Mouse (Mus musculus) heart, adult 2 months (tissue): ENCODE results near the gene Mrgprb8. TPM values are rescaled to one million over a fixed set of nuclear protein-coding genes. Genes with fewer than 3 reads are reported as not detected.
"Not testable (repeated sequence)": the region's sequence is repeated elsewhere in the genome, so short reads cannot be mapped to it uniquely, and the experiment has no call there.

Source experiments
- DNase-seq, 2 experiments: peaks; one replicate each; pipeline ENCODE4 v3.0.0; 2021
- H3K27ac ChIP-seq: fragments of 200-600 bp; 2 replicates; pipeline ENCODE4 v1.8.1; 2022
- H3K27me3 ChIP-seq: fragments of 200-500 bp; 2 replicates; pipeline ENCODE4 v1.6.1; 2012; ENCODE audit warnings: mild to moderate bottlenecking, low read length, inconsistent platforms, mixed read lengths; ENCODE audit not compliant: control insufficient read depth, insufficient read depth
- H3K36me3 ChIP-seq: fragments of 200-500 bp; 2 replicates; pipeline ENCODE4 v1.6.1; 2012; ENCODE audit warnings: low read length, inconsistent platforms; ENCODE audit not compliant: control insufficient read depth, insufficient read depth
- H3K4me1 ChIP-seq: fragments of 200-500 bp; 2 replicates; pipeline ENCODE4 v1.6.1; 2011; ENCODE audit warnings: low read length; ENCODE audit not compliant: control insufficient read depth, insufficient read depth
- H3K4me3 ChIP-seq: fragments of 200-600 bp; 2 replicates; pipeline ENCODE4 v1.8.1; 2022
- H3K79me2 ChIP-seq: fragments of 200-500 bp; replicated peaks from 2 replicates; pipeline ENCODE4 v1.6.1; 2012; ENCODE audit warnings: mild to moderate bottlenecking, inconsistent platforms, low read length, moderate library complexity, mixed read lengths; ENCODE audit not compliant: control insufficient read depth, insufficient read depth
- H3K9ac ChIP-seq: fragments of 200-500 bp; 2 replicates; pipeline ENCODE4 v1.6.1; 2012; ENCODE audit warnings: low read depth, mild to moderate bottlenecking, control low read depth, inconsistent platforms, low read length, mixed read lengths
- CTCF ChIP-seq: fragments of 200-600 bp; IDR thresholded peaks from 2 replicates; pipeline ENCODE4 v1.8.1; 2022; ENCODE audit warnings: antibody characterized with exemption, mild to moderate bottlenecking, moderate library complexity
- EP300 ChIP-seq: fragments of 200-500 bp; IDR thresholded peaks from 2 replicates; pipeline ENCODE4 v1.6.1; 2011; ENCODE audit warnings: low read depth, low read length, control low read depth; ENCODE audit not compliant: insufficient read depth
- POLR2A ChIP-seq: fragments of 200-500 bp; IDR thresholded peaks from 2 replicates; pipeline ENCODE4 v1.6.1; 2011; ENCODE audit warnings: mild to moderate bottlenecking, low read depth, low read length, control low read depth; ENCODE audit not compliant: insufficient read depth
- WGBS: fragments of 180-500 bp; shearing (Covaris S2); methylation state at CpG from one replicate; pipeline ENCODE4 v1.1.7; 2018; 5-methylcytosine and 5-hydroxymethylcytosine counted together
- intact Hi-C: fragments of 180-260 bp; cut with DNase I; formaldehyde crosslinking; loops from one replicate; pipeline ENCODE4 v1.15.1; 2025
- long read RNA-seq: library from polyadenylated mRNA; stranded (forward); transcript quantifications from one replicate; pipeline ENCODE4 v2.0.0, GENCODE M21; 2021
- polyA plus RNA-seq: library from polyadenylated mRNA; depleted of rRNA; stranded (reverse); fragments of >200 nt; gene quantifications from 2 replicates; pipeline ENCODE4 v1.2.3, GENCODE M21; 2012; rRNA removed
- total RNA-seq, 2 experiments: library from RNA; stranded (reverse); gene quantifications; 2 replicates each; pipeline ENCODE4 v1.2.3; 2021

Mrgprb8 gene
- not detected for total RNA-seq
- polyA plus RNA-seq = not detected in 2 replicates
- long read RNA-seq = 0 reads

DNA sequence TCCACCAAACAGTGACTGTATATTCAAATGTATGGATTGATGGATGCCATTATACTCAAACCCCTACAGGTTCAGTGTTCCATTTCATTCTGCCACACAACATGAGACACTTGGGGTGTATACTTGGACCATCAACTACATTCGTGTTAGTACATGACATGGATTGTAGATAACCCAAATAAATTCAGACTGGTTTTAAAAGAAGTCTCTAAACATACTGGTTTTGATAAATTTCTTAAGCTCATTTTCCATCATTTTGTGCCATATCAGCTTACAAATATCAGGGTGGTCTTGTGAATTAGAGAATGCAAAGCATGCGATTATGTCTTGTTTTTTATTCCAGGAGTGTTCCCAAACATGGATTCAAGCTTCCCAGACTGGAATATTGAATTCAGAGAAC lies at the start of gene Mrgprb8:
Gene Mrgprb8, plus strand, starts transcription at position 301 of the 400 bp plus-strand sequence.
- Histone ChIP-seq H3K9ac (no peak within 1 kb of the TSS), H3K27me3 (no peaks in the 10 kb centered on the region), H3K4me1 (no peaks in the 10 kb centered on the region), H3K27ac (no peak within 1 kb of the TSS), H3K36me3 (no peaks in the 10 kb centered on the region), H3K4me3 (no peak within 1 kb of the TSS), H3K79me2 (no peaks in the 10 kb centered on the region)
- intact Hi-C loops = no loop called here
- DNase-seq = no peak
- 39% methylated on average over 2 of the region's 2 CpGs for WGBS
- no peak for TF ChIP-seq POLR2A
- no peak for TF ChIP-seq EP300
- TF ChIP-seq CTCF = no peak

GRCm38 (mm10) chr7:48435936-48436335 lies 47.6 kb downstream of the Mrgprb8 start:
- H3K27me3 ChIP-seq, DNase-seq, H3K4me3 ChIP-seq, H3K79me2 ChIP-seq, H3K36me3 ChIP-seq, H3K4me1 ChIP-seq, intact Hi-C loops, H3K27ac ChIP-seq, H3K9ac ChIP-seq: not testable (repeated sequence)
- WGBS = 57% methylated on average over 3 of the region's 3 CpGs

DNA sequence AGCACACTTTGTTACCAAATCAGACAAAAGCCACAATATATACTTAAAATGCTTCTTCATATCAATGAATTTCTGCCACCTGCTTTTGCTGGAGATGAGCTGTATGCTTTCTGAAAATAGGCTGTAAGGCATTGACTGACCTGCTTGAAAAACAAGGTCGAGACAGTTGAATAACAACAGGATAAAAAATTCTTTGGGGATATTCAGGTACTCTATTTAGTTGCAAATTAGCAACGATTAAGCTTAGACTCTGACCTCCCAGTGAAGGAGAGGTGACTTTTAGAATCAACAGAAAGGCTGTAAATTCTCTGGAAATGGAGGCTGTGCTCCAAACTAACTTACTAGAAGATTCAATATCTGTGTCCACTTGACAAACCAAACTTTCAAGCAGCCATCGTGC lies 48.3 kb downstream of the Mrgprb8 start:
- no peak for TF ChIP-seq EP300
- TF ChIP-seq CTCF = no peak
- TF ChIP-seq POLR2A = no peak
- H3K79me2 ChIP-seq = no peaks in the 10 kb centered on the region
- DNase-seq = no peak
- no peaks in the 10 kb centered on the region for H3K27me3 ChIP-seq
- WGBS = 31% methylated on average over 3 of the region's 3 CpGs
- no peak overlapping the region for H3K27ac ChIP-seq
- intact Hi-C loops = no loop called here
- no peaks in the 10 kb centered on the region for H3K4me1 ChIP-seq
- no peaks in the 10 kb centered on the region for H3K36me3 ChIP-seq
- no peak overlapping the region for H3K4me3 ChIP-seq
- no peak overlapping the region for H3K9ac ChIP-seq

Other genes with a start within 250 kb of the Mrgprb8 start
- gene Mrgprb5, start 219.5 kb upstream of the Mrgprb8 start, total RNA-seq = not detected
- gene Mrgprb5, start 219.5 kb upstream of the Mrgprb8 start, polyA plus RNA-seq = not detected in 2 replicates
- not detected for gene Mrgprb4, start 189.2 kb upstream of the Mrgprb8 start, total RNA-seq
- gene Mrgprb4, start 189.2 kb upstream of the Mrgprb8 start, polyA plus RNA-seq = not detected in 2 replicates
- under 1 TPM; 0.09 to 0.10 TPM for gene Mrgprb1, start 67.8 kb downstream of the Mrgprb8 start, total RNA-seq
- 0.10 and 0.56 TPM in 2 replicates for gene Mrgprb1, start 67.8 kb downstream of the Mrgprb8 start, polyA plus RNA-seq
- gene Mrgprx2, start 110.8 kb downstream of the Mrgprb8 start, total RNA-seq = not detected
- gene Mrgprx2, start 110.8 kb downstream of the Mrgprb8 start, polyA plus RNA-seq = not detected in 2 replicates
- not detected for gene Mrgprb2, start 169.6 kb downstream of the Mrgprb8 start, total RNA-seq
- 0.09 and 0.14 TPM in 2 replicates for gene Mrgprb2, start 169.6 kb downstream of the Mrgprb8 start, polyA plus RNA-seq